Mouse (Mus musculus) C2C12 (cell line): ENCODE results near the gene Rrm2. TPM values are rescaled to one million over a fixed set of nuclear protein-coding genes. Genes with fewer than 3 reads are reported as not detected.

ENCODE experiments used
- H3K27me3 ChIP-seq: one replicate; pipeline ENCODE4 v1.6.1; 2011; ENCODE audit not compliant: control insufficient read depth, insufficient read depth, insufficient read length
- H3K36me3 ChIP-seq: one replicate; pipeline ENCODE4 v1.6.1; 2011; ENCODE audit not compliant: control insufficient read depth, insufficient read depth
- H3K4me3 ChIP-seq: one replicate; pipeline ENCODE4 v1.5.1; 2011; ENCODE audit warnings: mild to moderate bottlenecking, control low read depth; ENCODE audit not compliant: poor library complexity, insufficient read depth, severe bottlenecking
- H3K79me2 ChIP-seq: one replicate; pipeline ENCODE4 v1.6.1; 2011; ENCODE audit not compliant: control insufficient read depth, insufficient read depth
- H3K79me3 ChIP-seq: one replicate; pipeline ENCODE4 v1.6.1; 2011; ENCODE audit warnings: low read depth, control low read depth
- H3ac ChIP-seq: one replicate; pipeline ENCODE3; 2011; ENCODE audit warnings: low read depth; ENCODE audit not compliant: control insufficient read depth, insufficient read length
- CEBPB ChIP-seq: IDR thresholded peaks from one replicate; pipeline ENCODE4 v1.6.1; 2011; ENCODE audit warnings: low read depth, mild to moderate bottlenecking, control low read depth, moderate library complexity
- CTCF ChIP-seq: IDR thresholded peaks from one replicate; pipeline ENCODE4 v1.5.1; 2011; ENCODE audit not compliant: control insufficient read depth, insufficient read depth, insufficient read length
- FOSL1 ChIP-seq: IDR thresholded peaks from one replicate; pipeline ENCODE4 v1.8.0; 2011; ENCODE audit warnings: mild to moderate bottlenecking, low read length; ENCODE audit not compliant: poor library complexity, insufficient read depth, severe bottlenecking
- MAX ChIP-seq: IDR thresholded peaks from one replicate; pipeline ENCODE4 v1.6.1; 2011; ENCODE audit warnings: mild to moderate bottlenecking, control low read depth
- MYOD1 ChIP-seq: IDR thresholded peaks from one replicate; pipeline ENCODE4 v1.6.1; 2011; ENCODE audit warnings: low read depth; ENCODE audit not compliant: control insufficient read depth, insufficient read length
- MYOG ChIP-seq: IDR thresholded peaks from one replicate; pipeline ENCODE4 v1.6.1; 2011; ENCODE audit not compliant: control insufficient read depth, insufficient read length; ENCODE audit errors: extremely low read depth
- USF1 ChIP-seq: IDR thresholded peaks from one replicate; pipeline ENCODE4 v1.6.1; 2011; ENCODE audit warnings: low read depth, mild to moderate bottlenecking, control low read depth, moderate library complexity
- polyA plus RNA-seq: library from polyadenylated mRNA; unstranded; fragments of >200 nt; fragmentation: generic; extraction: Trizol; gene quantifications from one replicate; pipeline ENCODE4 v1.2.1, GENCODE M21; 2012; ENCODE audit warnings: missing spikeins

The Rrm2 gene
- polyA plus RNA-seq, 1 experiment, result 437 TPM

DNA sequence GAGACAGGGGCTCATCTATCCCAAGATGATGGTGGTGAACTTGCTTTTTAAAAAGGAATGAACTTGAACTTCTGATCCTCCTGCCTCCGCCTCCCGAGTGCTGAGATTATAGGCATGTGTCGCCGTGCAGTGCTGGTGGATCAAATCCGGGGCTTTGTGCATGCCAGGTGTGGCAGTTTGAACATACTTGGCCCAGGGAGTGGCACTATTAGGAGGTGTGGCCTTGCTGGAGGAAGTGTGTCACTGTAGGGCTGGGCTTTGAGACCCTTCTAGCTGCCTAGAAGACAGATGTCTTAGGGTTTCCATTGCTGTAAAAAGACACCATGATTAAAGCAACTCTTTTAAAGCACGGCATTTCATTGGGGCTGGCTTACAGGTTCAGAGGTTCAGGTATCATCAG, 42.5 kb downstream of the Rrm2 start:
- H3K4me3 ChIP-seq, result no peak overlapping the region
- H3ac ChIP-seq, result no peak overlapping the region
- no peaks in the 10 kb centered on the region for H3K79me2 ChIP-seq
- no peaks in the 10 kb centered on the region for H3K36me3 ChIP-seq
- no peaks in the 10 kb centered on the region for H3K27me3 ChIP-seq
- H3K79me3 ChIP-seq, result no peaks in the 10 kb centered on the region
- TF ChIP-seq CTCF (no peak), MAX (no peak), FOSL1 (no peak), MYOD1 (no peak), MYOG (no peak), USF1 (no peak), CEBPB (no peak)

DNA sequence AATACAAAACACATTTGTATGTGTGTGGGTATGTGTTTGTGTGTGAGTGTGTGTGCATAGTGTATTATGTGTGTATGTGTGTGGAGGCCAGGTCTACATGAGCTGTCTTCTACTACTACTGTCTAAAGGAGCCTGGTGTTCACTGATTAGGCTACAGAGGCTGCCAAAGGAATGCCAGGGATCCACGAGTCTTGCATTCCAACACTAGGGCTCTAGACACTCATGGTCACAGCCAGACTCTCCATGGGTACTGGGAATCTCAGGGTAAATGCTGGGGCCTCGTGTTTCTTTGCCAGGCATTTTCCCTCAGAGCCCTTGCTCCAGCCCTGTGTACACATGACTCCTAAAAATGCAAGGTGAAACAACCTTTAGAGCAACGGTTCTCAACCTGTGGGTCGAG, 45.6 kb downstream of the Rrm2 start:
- no peak overlapping the region for H3ac ChIP-seq
- no peaks in the 10 kb centered on the region for H3K27me3 ChIP-seq
- H3K4me3 ChIP-seq, result no peak overlapping the region
- no peaks in the 10 kb centered on the region for H3K79me3 ChIP-seq
- H3K79me2 ChIP-seq, result no peaks in the 10 kb centered on the region
- H3K36me3 ChIP-seq, result no peaks in the 10 kb centered on the region
- no peak for TF ChIP-seq CTCF
- no peak for TF ChIP-seq CEBPB
- TF ChIP-seq MYOG, result no peak
- no peak for TF ChIP-seq MYOD1
- TF ChIP-seq MAX, result no peak
- TF ChIP-seq USF1, result no peak
- TF ChIP-seq FOSL1, result no peak

DNA sequence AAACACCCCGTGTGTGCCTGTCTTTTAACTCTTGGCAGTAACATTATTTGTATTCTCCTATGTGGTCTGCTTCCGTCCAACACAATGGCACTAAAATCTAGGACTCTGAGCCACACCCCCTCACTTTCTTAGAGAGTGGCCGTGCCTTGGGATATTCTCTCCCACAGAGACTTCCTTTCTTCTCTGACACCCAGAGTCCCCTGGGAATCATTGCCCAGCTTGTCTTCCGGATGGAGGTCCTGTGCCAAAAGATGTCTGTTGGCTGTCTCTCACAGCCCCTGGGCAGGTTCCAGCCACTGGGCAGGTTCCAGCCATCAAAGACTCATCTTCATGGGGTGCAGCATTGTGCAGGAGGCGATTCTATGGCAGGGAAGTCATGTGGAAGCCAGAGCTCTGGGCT, 46.7 kb downstream of the Rrm2 start:
- Histone ChIP-seq H3K79me3 (no peaks in the 10 kb centered on the region), H3K27me3 (no peaks in the 10 kb centered on the region), H3ac (no peak overlapping the region), H3K36me3 (no peaks in the 10 kb centered on the region), H3K4me3 (no peak overlapping the region), H3K79me2 (no peaks in the 10 kb centered on the region)
- TF ChIP-seq MAX (no peak), MYOG (no peak), CEBPB (no peak), CTCF (no peak), USF1 (no peak), MYOD1 (no peak), FOSL1 (no peak)

DNA sequence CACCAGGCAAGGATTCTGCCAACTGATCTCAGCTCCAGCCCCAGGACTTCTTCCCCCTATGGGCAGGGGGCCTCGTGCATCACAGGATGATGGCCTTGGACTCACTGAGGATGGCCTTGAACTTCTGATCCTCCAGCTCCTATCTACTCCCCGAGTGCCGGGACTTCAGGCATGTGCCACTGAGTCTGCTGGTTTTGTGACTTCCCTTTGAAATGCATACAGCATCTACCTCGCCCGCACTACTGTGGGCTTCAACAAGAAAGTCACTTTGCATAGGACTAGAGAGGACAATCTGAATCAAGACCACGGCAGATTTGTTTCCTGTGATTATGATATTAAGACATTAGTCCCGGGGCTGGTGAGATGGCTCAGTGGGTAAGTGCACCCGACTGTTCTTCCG, 47.4 kb downstream of the Rrm2 start:
- no peak for TF ChIP-seq FOSL1
- TF ChIP-seq MAX, result no peak
- no peak for TF ChIP-seq USF1
- no peak for TF ChIP-seq CTCF
- TF ChIP-seq MYOG, result no peak
- no peak for TF ChIP-seq MYOD1
- TF ChIP-seq CEBPB, result no peak
- H3ac ChIP-seq, result no peak overlapping the region
- no peaks in the 10 kb centered on the region for H3K27me3 ChIP-seq
- no peak overlapping the region for H3K4me3 ChIP-seq
- no peaks in the 10 kb centered on the region for H3K36me3 ChIP-seq
- H3K79me3 ChIP-seq, result no peaks in the 10 kb centered on the region
- H3K79me2 ChIP-seq, result no peaks in the 10 kb centered on the region

DNA sequence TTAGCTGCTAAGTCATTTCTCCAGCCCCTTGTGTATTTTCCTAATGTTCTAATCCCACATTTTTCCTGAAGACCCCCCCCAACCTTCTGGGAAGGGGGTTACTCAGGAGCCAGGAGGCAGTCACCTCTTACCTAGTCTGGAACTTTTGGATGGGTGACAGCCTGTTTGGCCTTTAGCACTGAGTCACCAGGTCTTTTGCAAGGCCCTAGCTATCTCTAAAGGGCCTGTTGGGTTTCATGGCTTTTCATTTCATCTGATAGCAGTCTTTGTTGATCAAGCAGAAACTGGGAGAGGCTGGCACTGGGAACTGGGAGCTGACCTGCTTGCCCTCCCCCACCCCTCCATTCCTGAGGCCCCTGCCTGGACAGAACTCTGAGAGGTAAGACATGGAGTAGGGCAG, 49.3 kb downstream of the Rrm2 start:
- H3K27me3 ChIP-seq, result no peaks in the 10 kb centered on the region
- H3K79me2 ChIP-seq, result no peaks in the 10 kb centered on the region
- TF ChIP-seq MYOG (no peak), CEBPB (no peak), USF1 (no peak), FOSL1 (no peak), MAX (no peak), CTCF (no peak), MYOD1 (no peak)
- no peaks in the 10 kb centered on the region for H3K36me3 ChIP-seq
- H3ac ChIP-seq, result no peak overlapping the region
- H3K4me3 ChIP-seq, result no peak overlapping the region
- no peaks in the 10 kb centered on the region for H3K79me3 ChIP-seq

DNA sequence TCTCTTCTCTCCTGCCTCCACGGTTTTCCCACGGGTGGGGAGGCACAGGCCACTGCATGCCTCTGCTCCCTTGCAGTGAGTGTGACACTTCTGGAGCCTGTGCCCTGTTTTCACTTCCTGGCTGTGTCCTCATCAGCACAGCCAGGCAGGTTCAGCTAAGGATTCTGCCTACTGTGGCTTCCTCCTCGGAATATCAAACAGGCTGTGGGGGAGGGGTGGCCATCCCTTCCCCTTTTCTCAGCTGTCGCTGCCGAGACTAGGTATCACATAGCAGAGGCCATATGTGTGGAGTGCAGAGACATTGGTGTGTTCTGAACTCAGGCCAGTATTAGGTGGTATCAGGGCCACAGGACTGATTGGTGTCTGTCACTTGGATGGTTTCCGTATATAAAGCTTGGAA, 50.3 kb downstream of the Rrm2 start:
- H3ac ChIP-seq, result no peak overlapping the region
- no peaks in the 10 kb centered on the region for H3K79me3 ChIP-seq
- H3K27me3 ChIP-seq, result no peaks in the 10 kb centered on the region
- no peak overlapping the region for H3K4me3 ChIP-seq
- H3K79me2 ChIP-seq, result no peaks in the 10 kb centered on the region
- no peaks in the 10 kb centered on the region for H3K36me3 ChIP-seq
- no peak for TF ChIP-seq CEBPB
- no peak for TF ChIP-seq MYOG
- no peak for TF ChIP-seq MAX
- TF ChIP-seq CTCF, result no peak
- no peak for TF ChIP-seq FOSL1
- TF ChIP-seq USF1, result no peak
- TF ChIP-seq MYOD1, result no peak
